Mouse (Mus musculus) liver, embryonic 13.5 days (tissue): ENCODE results near the gene Hcn2. TPM values are rescaled to one million over a fixed set of nuclear protein-coding genes. Genes with fewer than 3 reads are reported as not detected.

Source experiments
- ATAC-seq: fragments of 200-750 bp; cut with Nextera tagmentation; 2 replicates; pipeline ENCODE4 v1.8.0; 2017; ENCODE audit warnings: low read depth, mild to moderate bottlenecking, moderate number of reproducible peaks, moderate library complexity
- DNase-seq: peaks from one replicate; pipeline ENCODE4 v3.0.0; 2022
- H3K27ac ChIP-seq: fragments of 300-500 bp; sonication (generic); 2 replicates; pipeline ENCODE4 v1.5.1; 2015; ENCODE audit warnings: moderate library complexity, mild to moderate bottlenecking, inconsistent platforms
- H3K27me3 ChIP-seq: fragments of 300-500 bp; sonication (generic); 2 replicates; pipeline ENCODE4 v1.6.1; 2015; ENCODE audit warnings: mild to moderate bottlenecking, inconsistent platforms
- H3K36me3 ChIP-seq: fragments of 300-500 bp; sonication (generic); 2 replicates; pipeline ENCODE4 v1.6.1; 2015; ENCODE audit warnings: mild to moderate bottlenecking, inconsistent platforms
- H3K4me1 ChIP-seq: fragments of 300-500 bp; sonication (generic); replicated peaks from 2 replicates; pipeline ENCODE4 v1.6.1; 2015; ENCODE audit warnings: inconsistent platforms
- H3K4me2 ChIP-seq: fragments of 300-500 bp; sonication (generic); 2 replicates; pipeline ENCODE4 v1.6.1; 2015; ENCODE audit warnings: inconsistent platforms, mild to moderate bottlenecking, moderate library complexity
- H3K4me3 ChIP-seq: fragments of 300-500 bp; sonication (generic); replicated peaks from 2 replicates; pipeline ENCODE4 v1.5.1; 2015; ENCODE audit warnings: mild to moderate bottlenecking, inconsistent platforms
- H3K9ac ChIP-seq: fragments of 300-500 bp; sonication (generic); 2 replicates; pipeline ENCODE4 v1.6.1; 2015; ENCODE audit warnings: mild to moderate bottlenecking, inconsistent platforms
- H3K9me3 ChIP-seq: fragments of 300-500 bp; sonication (generic); replicated peaks from 2 replicates; pipeline ENCODE4 v1.6.1; 2016; ENCODE audit warnings: inconsistent platforms
- whole genome bisulfite sequencing: fragments of 180-500 bp; shearing (Covaris S2); methylation state at CpG from one replicate; pipeline ENCODE4 v1.1.7; 2015; ENCODE audit not compliant: insufficient replicate concordance; 5-methylcytosine and 5-hydroxymethylcytosine counted together
- polyA plus RNA-seq: library from polyadenylated mRNA; unstranded; fragments of >200 nt; fragmentation: Nextera tagmentation; extraction: Ambion mirVana; gene quantifications from 2 replicates; pipeline ENCODE4 v1.2.1, GENCODE M21; 2015

Gene Hcn2
- polyA plus RNA-seq, 1 experiment from 2014 or later = not detected

GRCm38 (mm10) chr10:79712499-79713126 is 3.8 kb upstream of the Hcn2 start:
- 0 out of 2 replicates have a peak overlapping the region, but pooled peaks have one; percentile 4 for H3K4me3 ChIP-seq
- WGBS = 15% methylated on average over 4 of the region's 6 CpGs
- H3K4me2 ChIP-seq = peak overlapping the region; percentile 55
- peak; percentile 90 for DNase-seq
- H3K4me1 ChIP-seq = peaks cover 79% of the 10 kb centered on the region
- peaks cover 47% of the 10 kb centered on the region for H3K36me3 ChIP-seq
- ATAC-seq = peak; percentile 93
- peak overlapping the region; percentile 93 for H3K27ac ChIP-seq
- H3K9me3 ChIP-seq = no peaks in the 10 kb centered on the region
- H3K9ac ChIP-seq = peak overlapping the region; percentile 62
- H3K27me3 ChIP-seq = peaks cover 40% of the 10 kb centered on the region

- peaks cover 46% of the 10 kb centered on the region for H3K27me3 ChIP-seq
- H3K4me2 ChIP-seq = peak overlapping the region; percentile 55
- ATAC-seq (no peak), DNase-seq (no peak)
- H3K9me3 ChIP-seq = no peaks in the 10 kb centered on the region
- H3K4me1 ChIP-seq = peaks cover 76% of the 10 kb centered on the region
- WGBS = 43% methylated on average over 1 of the region's 1 CpGs
- H3K9ac ChIP-seq = peak overlapping the region; percentile 62
- H3K36me3 ChIP-seq = peaks cover 41% of the 10 kb centered on the region
- H3K27ac ChIP-seq = peak overlapping the region; percentile 93
- H3K4me3 ChIP-seq = 0 out of 2 replicates have a peak overlapping the region, but pooled peaks have one; percentile 4
These were observed 3.3 kb upstream of the Hcn2 start for GRCm38 (mm10) chr10:79713163-79713562.

GRCm38 (mm10) chr10:79714996-79715395 is 1.4 kb upstream of the Hcn2 start:
- peaks cover 64% of the 10 kb centered on the region for H3K27me3 ChIP-seq
- H3K36me3 ChIP-seq = peaks cover 23% of the 10 kb centered on the region
- DNase-seq (no peak), ATAC-seq (no peak)
- H3K4me1 ChIP-seq = peaks cover 58% of the 10 kb centered on the region
- no peak overlapping the region for H3K4me3 ChIP-seq
- H3K9me3 ChIP-seq = no peaks in the 10 kb centered on the region
- H3K4me2 ChIP-seq = no peak overlapping the region
- H3K9ac ChIP-seq = no peak overlapping the region
- WGBS = 40% methylated on average over 4 of the region's 4 CpGs
- H3K27ac ChIP-seq = no peak overlapping the region

GRCm38 (mm10) chr10:79716988-79717355 is 538 bp downstream of the Hcn2 start:
- H3K4me1 ChIP-seq = peaks cover 38% of the 10 kb centered on the region
- H3K9ac ChIP-seq = peak overlapping the region; percentile 52
- 1% methylated on average over 43 of the region's 44 CpGs for WGBS
- peak overlapping the region; percentile 85 for H3K4me2 ChIP-seq
- H3K27ac ChIP-seq = no peak overlapping the region
- DNase-seq (no peak), ATAC-seq (no peak)
- peaks cover 81% of the 10 kb centered on the region for H3K27me3 ChIP-seq
- H3K36me3 ChIP-seq = peaks cover 3% of the 10 kb centered on the region
- no peaks in the 10 kb centered on the region for H3K9me3 ChIP-seq
- H3K4me3 ChIP-seq = peak overlapping the region; percentile 65

- 5% methylated on average over 43 of the region's 43 CpGs for WGBS
- Histone ChIP-seq H3K4me1 (peaks cover 30% of the 10 kb centered on the region), H3K36me3 (no peaks in the 10 kb centered on the region), H3K27ac (no peak overlapping the region), H3K27me3 (peaks cover 90% of the 10 kb centered on the region), H3K9me3 (no peaks in the 10 kb centered on the region), H3K9ac (no peak overlapping the region), H3K4me2 (peak overlapping the region; percentile 85), H3K4me3 (peak overlapping the region; percentile 65; the same call in 1 of the 2 replicates)
- DNase-seq (peak; percentile 61), ATAC-seq (no peak)
These were observed 1.4 kb downstream of the Hcn2 start for GRCm38 (mm10) chr10:79717640-79718357.

- ATAC-seq = no peak
- H3K9ac ChIP-seq = no peak overlapping the region
- WGBS = 44% methylated on average over 5 of the region's 5 CpGs
These were observed 4.7 kb downstream of the Hcn2 start for GRCm38 (mm10) chr10:79721089-79721488.

GRCm38 (mm10) chr10:79723047-79723446 is 6.6 kb downstream of the Hcn2 start:
- no peak overlapping the region for H3K4me2 ChIP-seq
- no peaks in the 10 kb centered on the region for H3K36me3 ChIP-seq
- no peak for ATAC-seq
- DNase-seq = no peak
- peaks cover 59% of the 10 kb centered on the region for H3K27me3 ChIP-seq
- no peaks in the 10 kb centered on the region for H3K4me1 ChIP-seq
- H3K27ac ChIP-seq = no peak overlapping the region
- no peak overlapping the region for H3K4me3 ChIP-seq
- H3K9me3 ChIP-seq = 0 out of 2 replicates have a peak, but pooled peaks cover 2% of the 10 kb centered on the region
- WGBS = 55% methylated on average over 6 of the region's 6 CpGs
- H3K9ac ChIP-seq = no peak overlapping the region

More at GRCm38 (mm10) chr10:79721089-79721488, 4.7 kb downstream of the Hcn2 start:
- H3K4me2 ChIP-seq = no peak overlapping the region
- no peaks in the 10 kb centered on the region for H3K36me3 ChIP-seq
- peaks cover 78% of the 10 kb centered on the region for H3K27me3 ChIP-seq
- H3K4me3 ChIP-seq = no peak overlapping the region
- no peaks in the 10 kb centered on the region for H3K9me3 ChIP-seq
- DNase-seq = no peak
- no peak overlapping the region for H3K27ac ChIP-seq
- H3K4me1 ChIP-seq = peaks cover 18% of the 10 kb centered on the region

- Histone ChIP-seq H3K27ac (no peak overlapping the region), H3K4me2 (no peak overlapping the region), H3K4me3 (no peak overlapping the region), H3K4me1 (no peaks in the 10 kb centered on the region), H3K9me3 (0 out of 2 replicates have a peak, but pooled peaks cover 2% of the 10 kb centered on the region), H3K9ac (no peak overlapping the region), H3K27me3 (peaks cover 59% of the 10 kb centered on the region), H3K36me3 (no peaks in the 10 kb centered on the region)
- WGBS = 60% methylated on average over 7 of the region's 7 CpGs
- DNase-seq (no peak), ATAC-seq (no peak)
These were observed 7.3 kb downstream of the Hcn2 start for GRCm38 (mm10) chr10:79723692-79724091.

GRCm38 (mm10) chr10:79726090-79726489 is 9.7 kb downstream of the Hcn2 start:
- DNase-seq (peak; percentile 67), ATAC-seq (peak; percentile 67)
- Histone ChIP-seq H3K9me3 (0 out of 2 replicates have a peak, but pooled peaks cover 2% of the 10 kb centered on the region), H3K4me1 (no peaks in the 10 kb centered on the region), H3K27ac (no peak overlapping the region), H3K9ac (no peak overlapping the region), H3K27me3 (peaks cover 43% of the 10 kb centered on the region), H3K4me2 (no peak overlapping the region), H3K36me3 (no peaks in the 10 kb centered on the region), H3K4me3 (no peak overlapping the region)
- WGBS = 34% methylated on average over 11 of the region's 11 CpGs

- Histone ChIP-seq H3K4me2 (no peak overlapping the region), H3K27me3 (peaks cover 21% of the 10 kb centered on the region), H3K4me3 (no peak overlapping the region), H3K36me3 (no peaks in the 10 kb centered on the region), H3K9me3 (0 out of 2 replicates have a peak, but pooled peaks cover 2% of the 10 kb centered on the region), H3K27ac (no peak overlapping the region), H3K9ac (no peak overlapping the region), H3K4me1 (no peaks in the 10 kb centered on the region)
- DNase-seq (no peak), ATAC-seq (no peak)
- WGBS = 55% methylated on average over 28 of the region's 28 CpGs
These were observed 12.2 kb downstream of the Hcn2 start for GRCm38 (mm10) chr10:79728323-79729249.
